Mouse (Mus musculus) cortical plate, adult 2 months (tissue): ENCODE measurements around the gene Pex3.

ENCODE experiments used
- CTCF ChIP-seq: fragments of 200-500 bp; IDR thresholded peaks from 2 replicates; pipeline ENCODE4 v1.5.1; 2011; ENCODE audit warnings: mild to moderate bottlenecking, control low read depth, low read length; ENCODE audit not compliant: insufficient read depth; ENCODE audit errors: extremely low read depth
- POLR2A ChIP-seq: fragments of 200-500 bp; IDR thresholded peaks from 2 replicates; pipeline ENCODE4 v1.6.1; 2011; ENCODE audit warnings: mild to moderate bottlenecking, low read length, control low read depth; ENCODE audit not compliant: insufficient read depth; ENCODE audit errors: extremely low read depth

- TF ChIP-seq POLR2A (no peak), CTCF (no peak)
Measured at GRCm38 (mm10) chr10:13528155-13528554, 24.8 kb downstream of the Pex3 start.
